Mouse (Mus musculus): ENCODE results near the gene Ncoa3.

GRCm38 (mm10) chr2:166011422-166011821 is 19.0 kb downstream of the Ncoa3 start:
- TF ChIP-seq CTCF (IDR thresholded peaks at IDR 0.05; ENCODE audit: control insufficient read depth, insufficient read depth, low read length): no peak
- no peak for TF ChIP-seq POLR2A (IDR thresholded peaks at IDR 0.05; ENCODE audit: borderline replicate concordance, control insufficient read depth, low read depth, low read length)
